Mouse (Mus musculus) thymus, adult 2 months (tissue): ENCODE measurements around the gene Get4.

ENCODE experiments used
- CTCF ChIP-seq: fragments of 200-500 bp; IDR thresholded peaks from 2 replicates; pipeline ENCODE4 v1.5.1; 2012; ENCODE audit warnings: mild to moderate bottlenecking, control low read depth, low read length, moderate library complexity, borderline replicate concordance; ENCODE audit not compliant: control insufficient read depth, poor library complexity, insufficient read depth; ENCODE audit errors: extremely low read depth
- POLR2A ChIP-seq: fragments of 200-500 bp; IDR thresholded peaks from 2 replicates; pipeline ENCODE4 v1.6.1; 2012; ENCODE audit warnings: mild to moderate bottlenecking, low read length, control low read depth, moderate library complexity; ENCODE audit not compliant: control insufficient read depth, poor library complexity, insufficient read depth; ENCODE audit errors: extremely low read depth

- TF ChIP-seq POLR2A = no peak
- TF ChIP-seq CTCF = no peak
Measured at GRCm38 (mm10) chr5:139294089-139294488, 42.0 kb downstream of the Get4 start.
